Comparison of ENCODE assay signal across 9 mouse cellular contexts in the genomic region with DNA sequence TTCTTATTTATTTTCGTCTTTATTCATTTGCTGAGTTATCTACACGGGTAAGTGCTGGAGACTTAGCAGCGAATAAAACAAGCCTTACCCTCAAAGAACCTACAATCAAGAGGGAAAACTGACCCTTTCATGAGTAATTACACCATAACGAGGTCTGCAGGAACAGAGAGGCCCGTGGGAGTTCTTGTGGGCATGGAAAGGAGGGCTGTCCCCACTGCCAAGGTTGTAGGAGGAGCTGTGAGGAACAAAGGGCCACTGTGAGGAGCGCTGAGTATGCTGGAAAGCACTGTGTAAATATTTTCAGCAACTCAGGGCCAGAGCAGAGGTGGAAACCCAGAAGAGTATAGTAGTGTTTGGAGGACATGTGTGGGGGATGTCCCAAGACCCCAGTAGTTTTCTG.
A peak's percentile ranks its signal among the peaks of the same experiment; 100 is the strongest.
DNase-seq lines count a peak whose midpoint lies in the region; ATAC-seq and TF ChIP-seq lines count a peak whose summit lies in the region.
"Had no signal": no experiment of that assay in that cellular context is flagged by ENCODE, and none has a peak within 500 bp of the region (broad histone marks: within the 10 kb centered on the region; RNA-seq: fewer than 3 reads in every experiment).

No protein-coding gene starts in this region.

- H3K36me3 ChIP-seq in heart, embryonic 13.5 days = no peaks in the 10 kb centered on the region
- no peaks in the 10 kb centered on the region for H3K36me3 ChIP-seq in heart, adult 2 months (ENCODE audit: control insufficient read depth, insufficient read depth, low read length)
- no peaks in the 10 kb centered on the region for H3K36me3 ChIP-seq in hindbrain, embryonic 15.5 days

- no peak overlapping the region for H3K4me2 ChIP-seq in heart, embryonic 13.5 days
- H3K4me2 ChIP-seq in hindbrain, embryonic 15.5 days = no peak overlapping the region

- H3K9ac ChIP-seq in heart, embryonic 13.5 days = no peak overlapping the region
- H3K9ac ChIP-seq in heart, adult 2 months (ENCODE audit: low read depth, low read length) = no peak overlapping the region
- no peak overlapping the region for H3K9ac ChIP-seq in hindbrain, embryonic 15.5 days

- no peak for TF ChIP-seq CTCF in heart, adult 2 months (IDR thresholded peaks at IDR 0.05)

- TF ChIP-seq EP300 in heart, adult 2 months (IDR thresholded peaks at IDR 0.05; ENCODE audit: insufficient read depth, low read depth, low read length) = no peak

- H3K27me3 ChIP-seq in heart, embryonic 13.5 days (replicated peaks) = peaks cover 25% of the 10 kb centered on the region
- no peaks in the 10 kb centered on the region; the same call in 1 of the 2 replicates for H3K27me3 ChIP-seq in heart, adult 2 months (ENCODE audit: control insufficient read depth, insufficient read depth, low read length)
- H3K27me3 ChIP-seq in hindbrain, embryonic 15.5 days = no peaks in the 10 kb centered on the region

- 35% methylated on average over 6 of the region's 6 CpGs for WGBS in heart, embryonic 13.5 days
- 49% methylated on average over 6 of the region's 6 CpGs for WGBS in heart, adult 2 months
- 21% methylated on average over 6 of the region's 6 CpGs for WGBS in hindbrain, embryonic 15.5 days

- no peak for TF ChIP-seq POLR2A in heart, adult 2 months (IDR thresholded peaks at IDR 0.05; ENCODE audit: insufficient read depth, low read depth, low read length)

- intact Hi-C loops in heart, adult 2 months (cut with DNase I) = no loop called here

- H3K9me3 ChIP-seq in heart, embryonic 13.5 days = no peaks in the 10 kb centered on the region
- no peaks in the 10 kb centered on the region for H3K9me3 ChIP-seq in hindbrain, embryonic 15.5 days

- no peak; the same call in 1 of the 2 replicates for ATAC-seq in heart, embryonic 13.5 days (ENCODE audit: extremely low read depth, insufficient number of reproducible peaks, low FRiP score, low TSS enrichment)
- peak; percentile 75 for ATAC-seq in hindbrain, embryonic 15.5 days (ENCODE audit: low FRiP score, low read depth)

- H3K27ac ChIP-seq in heart, embryonic 13.5 days (replicated peaks) = peak overlapping the region; percentile 41
- H3K27ac ChIP-seq in heart, adult 2 months = no peak overlapping the region
- no peak overlapping the region for H3K27ac ChIP-seq in hindbrain, embryonic 15.5 days (replicated peaks)
- H3K27ac ChIP-seq: macrophage had no signal

- H3K4me3 ChIP-seq in heart, embryonic 13.5 days = no peak overlapping the region
- H3K4me3 ChIP-seq in heart, adult 2 months = no peak overlapping the region
- H3K4me3 ChIP-seq in hindbrain, embryonic 15.5 days = no peak overlapping the region

- peaks cover 35% of the 10 kb centered on the region for H3K4me1 ChIP-seq in heart, embryonic 13.5 days
- peaks cover 1% of the 10 kb centered on the region; the same call in 1 of the 2 replicates for H3K4me1 ChIP-seq in heart, adult 2 months (ENCODE audit: control insufficient read depth, insufficient read depth, low read length)
- 0 out of 2 replicates have a peak, but pooled peaks cover 7% of the 10 kb centered on the region for H3K4me1 ChIP-seq in hindbrain, embryonic 15.5 days (replicated peaks)

- no peaks in the 10 kb centered on the region for H3K79me2 ChIP-seq in heart, adult 2 months (replicated peaks; ENCODE audit: control insufficient read depth, insufficient read depth, low read length)

- no peak for DNase-seq in heart, adult 2 months
- peak; percentile 80 for DNase-seq in embryo, embryonic 11 days
- DNase-seq in lung, postnatal 36 days = peak; percentile 42
- DNase-seq in spleen, postnatal 14 days (ENCODE audit: low spot score in 2 of 2) = no peak
- no peak for DNase-seq in urinary bladder, postnatal 25 days (ENCODE audit: low spot score)
- DNase-seq in thymus, postnatal 36 days = no peak

Comparison
In these comparisons a context has a peak if more than half of its experiments do, and no peak if none do; other contexts are left out.
1. DNase-seq: peak in embryo, embryonic 11 days (single experiment) and lung, postnatal 36 days (single experiment); none in heart, adult 2 months (0 of 2), spleen, postnatal 14 days (0 of 2), urinary bladder, postnatal 25 days (single experiment) and thymus, postnatal 36 days (0 of 2).